Mouse (Mus musculus) kidney, postnatal 25 days (tissue): ENCODE results near the gene Nrap.
A peak's percentile ranks its signal among the peaks of the same experiment; 100 is the strongest.

Experiments used
- DNase-seq, 2 experiments: peaks; one replicate each; pipeline ENCODE4 v3.0.0; 2021; ENCODE audit warnings: mixed read lengths in 2 of 2

Nrap gene

GRCm38 (mm10) chr19:56297264-56297663 is 92.6 kb downstream of the Nrap start:
- DNase-seq, result no peak

DNA sequence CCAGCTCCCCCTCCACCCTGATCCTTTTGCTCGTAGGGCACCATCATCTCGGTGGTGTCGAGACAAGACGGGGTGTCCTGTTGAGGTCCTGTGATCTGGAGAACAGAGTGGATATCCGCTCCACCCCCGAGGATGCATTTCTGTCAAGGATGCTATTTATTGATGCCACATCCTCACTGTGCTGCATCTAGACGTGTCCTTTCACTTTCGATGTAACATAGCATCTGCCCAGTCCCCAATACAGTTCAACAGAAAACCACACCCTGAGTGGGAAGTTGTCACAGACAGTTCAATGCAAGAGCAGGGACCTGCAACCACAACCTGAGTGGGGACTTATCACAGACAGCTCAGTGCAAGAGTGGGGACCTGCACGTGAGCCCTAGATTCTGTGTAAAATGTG is 93.2 kb downstream of the Nrap start:
- no peak for DNase-seq

DNA sequence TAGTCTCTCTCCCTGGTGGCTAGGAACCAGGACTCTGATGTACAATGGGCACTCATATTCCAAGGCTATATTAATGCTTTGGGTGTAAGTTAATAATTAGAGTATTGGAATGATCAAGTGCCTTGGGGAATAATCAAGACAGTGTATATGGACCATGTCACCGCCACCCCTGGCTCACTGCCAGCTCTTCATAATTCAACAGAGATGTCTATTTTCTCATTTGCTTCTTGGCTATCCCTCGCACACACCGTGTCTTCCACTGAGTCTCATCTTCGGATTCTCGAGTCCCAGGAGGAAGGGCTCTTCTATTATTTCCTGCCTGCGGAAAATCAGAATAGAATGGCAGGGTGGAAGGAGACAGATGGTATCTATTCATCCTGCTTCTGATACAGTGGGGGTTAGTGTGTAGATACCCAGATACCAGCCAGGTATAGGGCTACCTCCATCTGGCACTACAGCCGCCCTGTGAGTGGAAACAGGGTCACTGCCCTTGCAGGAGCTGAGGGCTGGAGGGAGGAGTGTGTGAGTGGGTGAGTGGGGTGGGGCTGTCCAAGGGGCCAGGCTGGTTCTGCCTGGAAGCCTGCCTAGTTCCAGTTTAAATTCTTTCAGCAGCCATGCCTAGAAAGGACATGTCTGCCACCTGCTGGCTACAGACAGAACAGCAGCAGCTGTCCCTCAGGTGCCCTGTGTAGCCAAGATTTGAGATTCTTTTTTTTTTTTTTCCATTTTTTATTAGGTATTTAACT is 95.0 kb downstream of the Nrap start:
- DNase-seq, result peak; percentile 91 to 92

- no peak for DNase-seq
These were observed 97.5 kb downstream of the Nrap start for GRCm38 (mm10) chr19:56292335-56292734.

GRCm38 (mm10) chr19:56291898-56292297 is 97.9 kb downstream of the Nrap start:
- peak; percentile 50 to 56 for DNase-seq

DNA sequence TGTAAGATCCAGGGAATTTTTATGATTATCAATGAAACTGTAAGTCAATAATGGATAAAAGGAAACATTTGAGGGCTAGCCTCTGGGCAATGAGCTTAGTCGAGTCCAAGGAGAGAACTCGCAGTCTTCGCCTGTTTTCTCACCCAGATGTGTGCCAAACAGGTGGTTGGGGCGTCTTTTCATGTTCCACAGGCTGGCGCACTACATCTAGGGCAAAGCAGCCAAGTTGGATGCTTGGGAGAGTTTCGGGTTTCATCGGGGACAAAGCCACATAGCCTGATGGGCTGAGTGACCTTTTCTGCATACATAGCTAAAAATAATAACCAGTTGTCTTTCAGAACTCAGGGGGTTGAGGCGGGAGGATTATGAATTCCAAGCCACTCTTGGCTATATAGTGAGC is 100.2 kb downstream of the Nrap start:
- DNase-seq, result no peak

DNA sequence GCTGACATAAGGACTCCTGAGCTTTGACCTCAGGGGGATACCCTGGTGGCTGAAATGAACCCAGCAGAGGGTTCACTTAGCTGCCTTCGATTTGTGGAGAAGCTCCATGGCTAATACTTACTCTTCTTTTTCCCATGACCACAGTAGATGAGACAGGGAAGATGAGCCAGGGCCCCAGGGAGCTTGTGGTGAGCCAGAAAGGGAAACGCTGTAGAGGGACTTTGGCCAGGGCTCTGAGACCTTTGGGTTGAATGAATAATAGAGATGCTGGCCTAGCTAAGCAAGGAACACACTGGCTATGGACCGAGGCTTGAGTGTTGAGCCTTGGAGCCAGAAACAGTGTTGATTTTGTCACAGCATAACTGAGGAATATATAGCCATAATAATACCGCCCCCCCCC is 101.4 kb downstream of the Nrap start:
- DNase-seq, result peak; percentile 46 to 54

GRCm38 (mm10) chr19:56287580-56288367 is 102.1 kb downstream of the Nrap start:
- peak in 1 of 2 experiments; percentile 42 for DNase-seq

GRCm38 (mm10) chr19:56286866-56287265 is 103.0 kb downstream of the Nrap start, which contains the start of gene Habp2:
TSS of gene Habp2 (plus strand) at chr19:56287137.
- DNase-seq, result peak; percentile 52 to 70

DNA sequence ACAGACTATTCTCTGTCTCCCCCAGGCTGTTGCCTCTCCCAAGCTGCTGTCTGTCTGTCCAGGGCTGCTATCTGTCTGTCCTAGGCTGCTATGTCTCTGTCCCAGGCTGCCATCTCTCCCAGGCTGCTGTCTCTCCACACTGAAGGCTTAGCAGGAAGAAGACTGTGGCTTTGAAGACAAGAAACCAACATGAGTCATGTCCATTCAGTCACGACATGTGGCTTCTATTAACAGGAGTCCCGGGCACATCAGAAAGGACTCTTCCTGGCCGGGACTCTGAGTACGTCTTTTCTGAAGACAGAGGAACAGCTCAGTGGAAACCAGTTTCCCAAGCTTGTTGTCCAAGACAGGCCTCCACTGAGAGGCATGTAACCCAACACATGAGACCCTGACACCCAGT is 104.6 kb downstream of the Nrap start:
- DNase-seq, result no peak

- no peak for DNase-seq
These were observed 111.5 kb downstream of the Nrap start for GRCm38 (mm10) chr19:56278366-56278765.

GRCm38 (mm10) chr19:56277951-56278350 is 111.9 kb downstream of the Nrap start:
- no peak for DNase-seq

DNA sequence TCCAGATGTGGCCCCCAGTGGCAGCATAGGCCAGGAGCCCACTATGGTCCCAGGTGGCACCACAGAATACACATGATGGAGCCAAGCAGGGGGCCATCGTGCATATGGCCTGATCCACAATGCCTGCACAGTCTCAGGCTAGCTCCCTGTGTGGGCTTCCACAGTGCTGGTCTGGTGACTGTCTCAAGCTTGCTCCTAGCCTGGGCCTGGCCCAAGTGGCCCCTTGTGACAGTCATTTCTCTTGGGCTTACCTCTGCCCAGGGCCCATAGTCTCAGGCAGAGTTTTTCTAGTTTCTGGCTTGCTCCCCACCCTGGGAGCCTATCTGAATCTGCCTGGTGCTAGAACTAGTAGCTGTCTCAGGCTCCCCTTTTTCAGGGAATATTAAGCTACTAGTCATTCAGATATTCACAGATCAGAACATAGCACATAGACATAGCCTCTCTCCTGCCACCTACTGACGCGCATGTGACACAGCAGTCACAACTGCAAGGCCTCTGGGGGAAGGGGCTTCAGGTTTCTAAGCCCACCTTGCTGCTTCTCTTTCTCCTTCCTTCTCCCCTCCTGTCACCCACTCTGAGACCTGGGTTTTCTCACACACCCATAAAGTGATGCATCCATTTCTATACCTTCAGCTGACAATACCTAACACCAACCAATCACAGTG is 112.6 kb downstream of the Nrap start:
- DNase-seq, result no peak

- no peak for DNase-seq
These were observed 117.8 kb downstream of the Nrap start for GRCm38 (mm10) chr19:56272081-56272480.
